Mouse (Mus musculus): ENCODE data around the gene Gm20388.

The Gm20388 gene

GRCm38 (mm10) chr8:121023736-121024135 lies 1113.1 kb downstream of the Gm20388 start:
- DNase-seq (ENCODE audit: low read depth): no peak

DNA sequence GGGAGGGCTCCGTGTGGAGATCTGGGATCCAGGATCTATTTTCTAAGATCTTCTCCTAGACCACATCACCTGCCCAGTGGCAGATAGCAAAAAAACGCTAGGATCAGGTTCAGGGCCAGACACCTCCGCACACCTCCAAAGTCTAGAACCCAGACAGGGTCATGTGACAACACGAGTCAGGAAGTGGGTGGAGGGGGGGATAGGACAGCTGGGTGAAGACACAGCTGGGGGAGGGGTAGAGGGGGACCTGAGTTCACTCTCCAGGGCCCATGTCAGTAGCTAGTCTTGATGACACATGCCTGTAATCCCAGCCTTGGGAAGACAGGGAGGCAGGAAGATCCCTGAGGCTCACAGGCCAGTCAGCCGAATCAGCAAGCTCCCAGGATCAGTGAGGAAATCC lies 1114.8 kb downstream of the Gm20388 start:
- DNase-seq (ENCODE audit: low read depth): no peak

DNA sequence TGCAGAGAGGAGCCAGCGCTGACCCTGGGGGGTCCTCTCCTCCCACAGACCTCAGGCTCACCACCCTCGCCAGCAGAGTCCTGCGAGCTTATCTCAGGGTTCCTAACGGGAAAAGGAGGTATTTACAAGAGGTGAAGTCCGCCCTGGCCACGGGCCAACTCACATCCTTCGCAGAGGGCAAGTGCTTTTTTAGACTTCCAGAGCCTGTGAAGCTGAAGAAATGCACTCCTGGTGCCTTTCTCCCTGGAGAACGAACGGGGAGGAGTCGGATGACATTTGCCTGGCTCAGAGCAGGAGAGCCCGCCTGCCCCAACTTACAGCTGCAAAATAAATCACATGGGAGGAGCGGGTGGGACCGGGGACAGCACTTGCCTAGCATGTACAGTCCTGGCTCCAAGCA lies 1117.1 kb downstream of the Gm20388 start:
- peak; percentile 14 for DNase-seq (ENCODE audit: low read depth)

DNA sequence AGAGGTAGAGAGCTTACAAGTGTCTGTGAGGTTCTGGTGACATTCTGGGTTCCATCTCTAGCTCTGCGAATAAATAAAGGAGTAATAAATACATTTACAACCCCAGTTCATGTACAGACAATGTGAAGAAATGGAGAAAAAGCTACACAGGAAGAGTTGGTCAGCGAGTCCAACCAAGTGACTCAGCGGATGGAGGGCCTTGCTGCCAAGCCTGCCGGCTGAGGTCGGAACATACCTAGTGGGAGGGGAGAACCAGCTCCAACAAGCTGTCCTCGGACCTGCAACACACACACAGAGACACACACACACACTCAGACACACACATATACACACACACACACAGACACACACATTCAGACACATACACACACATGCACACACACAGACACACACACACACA lies 1118.4 kb downstream of the Gm20388 start:
- DNase-seq (ENCODE audit: low read depth): peak; percentile 65

DNA sequence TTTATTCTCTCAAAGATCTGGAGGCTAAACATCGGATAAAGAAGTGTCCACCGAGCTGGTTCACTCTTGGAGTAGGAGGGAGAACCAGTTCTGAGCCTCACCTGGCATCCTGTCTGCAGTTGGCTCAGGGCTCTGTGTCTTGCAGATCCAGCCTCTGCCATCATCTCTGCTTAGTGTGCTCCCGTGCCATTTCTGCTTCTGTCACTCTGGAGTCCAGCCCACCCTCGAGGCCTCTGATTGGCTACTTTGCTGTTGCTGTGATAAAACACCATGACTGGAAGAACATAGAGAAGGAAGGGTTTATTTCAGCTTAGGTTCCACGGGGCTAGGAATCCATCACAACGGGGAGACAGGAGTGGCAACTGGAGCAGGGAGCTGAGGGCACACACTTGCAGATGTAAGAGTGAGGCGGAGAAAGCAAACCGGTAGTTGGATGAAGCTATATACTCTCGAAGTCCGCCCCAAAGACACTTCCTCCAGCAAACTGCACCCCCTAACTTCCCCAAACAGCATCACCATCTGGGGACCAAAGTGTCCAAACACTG lies 1119.9 kb downstream of the Gm20388 start:
- no peak for DNase-seq (ENCODE audit: low read depth)

GRCm38 (mm10) chr8:121033299-121034013 lies 1122.8 kb downstream of the Gm20388 start:
- no peak for DNase-seq (ENCODE audit: low read depth)

DNA sequence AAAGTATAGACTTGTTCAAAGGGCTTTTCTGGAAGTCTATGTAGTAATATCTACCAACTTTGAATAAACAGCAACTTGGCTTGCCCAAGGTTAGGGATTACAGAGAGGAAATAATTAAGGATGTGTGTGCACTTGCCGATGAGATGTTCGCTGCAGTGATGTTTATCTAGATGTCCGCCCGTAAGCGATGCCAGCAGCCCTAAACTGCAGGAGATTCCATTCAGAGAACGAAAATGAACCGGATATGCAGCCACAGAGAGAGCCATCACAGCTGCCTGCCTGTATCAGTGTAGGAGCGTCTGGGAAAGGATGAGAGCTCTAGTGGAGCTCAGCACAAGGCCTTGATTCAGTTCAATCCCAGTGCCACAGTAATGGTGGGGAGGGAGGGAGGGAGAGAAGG lies 1125.0 kb downstream of the Gm20388 start:
- no peak for DNase-seq (ENCODE audit: low read depth)

DNA sequence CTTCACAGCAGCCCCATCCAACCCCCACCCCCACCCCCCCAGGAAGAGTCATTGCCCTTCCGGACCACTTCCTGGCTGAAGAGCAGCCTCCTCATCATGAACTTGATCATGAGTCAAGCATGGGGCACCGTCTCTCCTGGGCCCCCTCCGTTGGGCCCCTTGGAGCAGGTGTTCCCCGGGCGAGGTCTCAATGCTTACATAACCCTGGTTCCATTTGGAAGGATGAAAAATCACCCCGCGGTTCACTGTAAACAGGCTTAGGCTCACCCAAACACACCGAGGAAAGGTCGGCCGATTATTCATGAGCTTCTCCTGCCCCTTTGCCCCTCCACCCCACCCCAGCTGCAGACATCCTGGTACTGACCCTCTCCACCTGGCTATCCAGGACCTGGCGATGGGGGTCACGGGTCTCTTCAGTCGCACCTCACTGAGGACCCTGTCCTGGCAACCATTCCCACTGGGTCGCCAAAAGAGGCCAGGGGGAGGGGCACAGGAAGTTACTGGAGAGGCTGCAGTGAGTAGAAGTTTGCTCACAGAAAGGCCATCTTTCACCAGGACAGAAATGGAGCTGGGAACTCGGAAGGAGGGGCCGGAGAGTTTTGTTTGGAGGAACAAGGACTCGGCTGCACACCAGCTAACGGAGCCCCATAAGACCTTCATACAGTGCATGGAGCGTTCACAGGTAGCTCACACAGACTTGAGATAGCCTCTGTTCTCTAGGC lies 1133.2 kb downstream of the Gm20388 start:
- DNase-seq (ENCODE audit: low read depth): no peak

GRCm38 (mm10) chr8:121047441-121047840 lies 1136.8 kb downstream of the Gm20388 start:
- DNase-seq (ENCODE audit: low read depth): peak; percentile 11

DNA sequence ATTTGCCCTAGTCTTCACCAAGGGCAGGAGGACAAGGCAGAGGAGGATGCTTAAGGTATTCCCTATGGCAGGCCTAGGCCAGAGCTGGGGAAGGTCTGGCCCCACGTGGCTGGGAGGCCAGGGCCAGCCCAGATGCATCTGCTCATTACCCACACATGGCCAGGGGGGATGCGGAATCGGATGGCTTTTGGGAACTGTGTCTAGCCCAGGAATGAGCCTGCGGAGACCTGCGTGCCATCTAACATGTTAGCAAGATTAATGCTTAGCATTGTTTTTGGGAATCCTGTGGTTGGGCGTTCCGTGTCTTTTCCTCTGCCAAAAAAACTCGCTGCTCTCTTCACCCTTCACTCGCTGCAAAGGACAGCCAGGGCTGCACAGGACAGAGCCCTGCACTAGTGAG lies 1147.4 kb downstream of the Gm20388 start:
- DNase-seq (ENCODE audit: low read depth): no peak

- DNase-seq (ENCODE audit: low read depth): no peak
These were observed 1148.5 kb downstream of the Gm20388 start for GRCm38 (mm10) chr8:121059098-121059497.

DNA sequence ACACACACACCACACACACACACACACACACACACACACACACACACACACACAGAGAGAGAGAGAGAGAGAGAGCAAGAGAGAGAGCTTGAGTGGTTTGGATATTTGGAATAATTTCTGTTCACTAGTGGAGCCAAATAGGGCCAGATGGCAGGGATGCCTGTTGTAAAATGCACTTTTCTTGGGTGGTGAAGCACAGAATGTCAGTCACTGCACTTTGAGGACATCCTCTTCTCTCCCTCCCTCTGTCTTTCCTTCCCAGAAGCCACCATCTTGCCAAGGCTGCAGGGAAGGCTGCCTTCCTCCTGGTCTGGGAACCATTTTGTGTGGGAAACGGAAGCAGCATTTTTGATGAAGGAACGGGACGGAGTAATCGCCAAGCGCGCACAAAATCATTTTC lies 1151.9 kb downstream of the Gm20388 start:
- no peak for DNase-seq (ENCODE audit: low read depth)

DNA sequence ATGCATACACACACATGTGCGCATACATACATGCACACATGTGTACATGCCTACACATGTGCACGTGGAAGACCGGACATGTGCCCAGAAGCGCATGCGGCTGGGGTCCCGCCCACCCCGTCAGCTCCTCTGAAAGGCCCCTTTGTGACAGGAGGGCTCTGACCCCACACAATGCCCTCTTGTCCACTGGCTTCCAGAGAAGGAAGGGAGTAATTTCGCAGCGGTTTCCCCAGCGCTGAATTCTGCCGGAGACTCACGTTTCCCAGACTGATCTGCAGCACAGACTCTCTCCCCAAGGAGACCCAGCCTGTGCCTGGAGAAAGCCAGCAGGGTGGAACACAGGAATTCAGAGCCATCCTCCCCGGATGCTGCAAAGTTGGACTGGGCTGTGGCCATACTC lies 1153.0 kb downstream of the Gm20388 start:
- no peak for DNase-seq (ENCODE audit: low read depth)

GRCm38 (mm10) chr8:121071454-121071853 lies 1160.8 kb downstream of the Gm20388 start:
- no peak for DNase-seq (ENCODE audit: low read depth)

- DNase-seq (ENCODE audit: low read depth): no peak
These were observed 1161.9 kb downstream of the Gm20388 start for GRCm38 (mm10) chr8:121072406-121073130.

GRCm38 (mm10) chr8:121073174-121074107 lies 1162.8 kb downstream of the Gm20388 start:
- no peak for DNase-seq (ENCODE audit: low read depth)

DNA sequence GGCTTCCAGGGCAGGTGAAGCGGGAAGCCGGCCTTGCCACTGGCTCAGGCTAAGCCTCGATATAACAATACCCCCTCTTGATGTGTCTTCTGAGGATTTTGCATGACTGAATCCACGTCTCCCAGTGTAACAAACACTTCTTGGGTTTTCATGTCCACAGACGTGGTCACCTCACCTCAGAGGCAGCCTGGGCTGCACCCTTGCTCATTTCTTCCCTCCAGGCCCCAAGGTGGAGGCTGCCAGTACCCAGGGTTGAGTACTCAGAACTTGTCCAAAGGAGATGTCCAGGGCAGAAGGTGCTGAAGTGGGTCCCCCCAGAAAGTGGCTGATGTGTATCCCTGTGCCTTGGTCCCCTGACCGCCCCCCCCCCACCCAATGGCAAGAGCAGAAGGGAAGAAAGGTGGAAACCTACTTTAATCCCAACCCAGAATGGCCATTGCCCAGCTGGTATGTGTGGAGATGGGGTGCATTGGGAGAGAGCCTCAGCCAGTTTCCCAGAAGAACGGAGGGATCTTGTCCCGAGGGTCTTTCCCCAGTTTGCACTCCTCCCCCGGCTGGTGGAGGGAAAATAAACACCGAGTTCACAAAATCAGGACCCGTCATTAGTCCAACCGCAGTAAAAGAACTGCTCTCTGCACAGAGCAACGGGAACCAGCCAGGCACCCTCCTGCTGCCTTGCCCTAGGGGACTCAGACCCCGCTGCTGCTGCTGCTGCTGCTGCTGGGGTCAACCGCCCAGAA lies 1163.6 kb downstream of the Gm20388 start:
- no peak for DNase-seq (ENCODE audit: low read depth)

GRCm38 (mm10) chr8:121074848-121075145 lies 1164.2 kb downstream of the Gm20388 start:
- no peak for DNase-seq (ENCODE audit: low read depth)

GRCm38 (mm10) chr8:121075936-121076335 lies 1165.3 kb downstream of the Gm20388 start:
- DNase-seq (ENCODE audit: low read depth): no peak

DNA sequence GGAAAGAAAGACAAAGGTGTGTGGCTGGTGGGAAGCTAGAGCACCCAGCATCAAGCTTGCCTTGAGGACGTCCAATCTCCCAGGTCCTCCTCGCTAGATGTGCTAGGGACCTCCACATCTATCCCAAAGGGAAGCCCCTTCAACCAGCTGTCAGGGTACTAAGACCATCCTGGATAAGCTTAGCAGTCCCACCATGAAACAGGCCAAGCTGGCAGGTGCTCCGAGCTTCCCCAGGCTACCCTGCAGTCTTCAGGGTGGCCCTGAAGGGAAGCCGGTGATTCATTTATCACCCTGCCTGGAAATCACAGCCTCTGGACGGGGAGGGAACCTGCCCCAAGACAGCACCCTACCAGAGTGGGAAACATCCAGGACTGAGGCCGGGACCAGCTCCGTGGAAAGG lies 1165.9 kb downstream of the Gm20388 start:
- no peak for DNase-seq (ENCODE audit: low read depth)

DNA sequence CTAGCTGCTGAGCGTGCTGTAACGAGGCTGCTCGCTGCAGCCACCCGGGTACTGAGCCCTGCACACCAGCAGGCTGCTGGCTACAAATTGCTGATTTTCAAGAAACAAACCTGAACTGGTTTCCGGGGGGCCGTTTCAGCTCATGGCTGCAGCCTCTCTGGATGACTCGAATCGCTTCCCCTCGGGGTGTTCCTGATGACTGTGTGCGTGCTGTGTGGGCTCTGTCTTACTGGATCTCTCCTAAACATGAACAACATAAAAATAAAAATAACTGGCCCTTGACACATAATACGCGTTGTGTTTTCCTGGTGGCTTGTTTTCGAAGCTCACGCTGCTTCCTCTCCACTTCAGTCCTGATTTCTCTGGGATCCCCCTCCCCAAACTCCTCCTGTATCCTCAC lies 1168.1 kb downstream of the Gm20388 start:
- no peak for DNase-seq (ENCODE audit: low read depth)

Data from NIH3T3 (cell line).